Mouse (Mus musculus): Measurements from ENCODE around the gene Cacnb1.

The Cacnb1 gene

GRCm38 (mm10) chr11:98022555-98023371, at the start of gene Cacnb1:
Gene Cacnb1, minus strand, starts transcription at chr11:98023034.
- CTCF ChIA-PET, result interaction anchor here (0.5 to 1.4 kb wide), 4 partner anchors 12 to 224 kb away, joined by 4 to 5 read pairs (median 4); partner anchors contain the start of gene Lasp1

DNA sequence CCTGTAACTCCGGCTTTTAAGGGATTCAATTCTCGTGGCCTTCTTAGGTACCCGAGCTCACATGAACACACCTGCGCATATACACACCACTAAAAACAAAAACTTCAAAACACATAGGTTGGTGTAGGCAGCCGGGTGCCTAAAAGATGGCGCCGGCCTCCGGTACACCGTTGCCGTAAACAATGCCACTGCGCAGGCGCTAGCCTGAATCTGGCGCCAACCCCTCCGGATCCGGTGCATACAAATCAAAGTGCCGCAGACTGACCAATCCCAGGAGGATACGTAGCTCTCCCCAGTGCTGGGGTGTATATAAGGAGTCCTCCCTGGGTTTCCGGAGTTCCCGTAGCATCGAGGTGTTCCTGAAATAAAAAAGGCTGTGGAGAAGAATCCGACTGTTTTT, 44.4 kb upstream of the Cacnb1 start:
- CTCF ChIA-PET, result no interaction called here

DNA sequence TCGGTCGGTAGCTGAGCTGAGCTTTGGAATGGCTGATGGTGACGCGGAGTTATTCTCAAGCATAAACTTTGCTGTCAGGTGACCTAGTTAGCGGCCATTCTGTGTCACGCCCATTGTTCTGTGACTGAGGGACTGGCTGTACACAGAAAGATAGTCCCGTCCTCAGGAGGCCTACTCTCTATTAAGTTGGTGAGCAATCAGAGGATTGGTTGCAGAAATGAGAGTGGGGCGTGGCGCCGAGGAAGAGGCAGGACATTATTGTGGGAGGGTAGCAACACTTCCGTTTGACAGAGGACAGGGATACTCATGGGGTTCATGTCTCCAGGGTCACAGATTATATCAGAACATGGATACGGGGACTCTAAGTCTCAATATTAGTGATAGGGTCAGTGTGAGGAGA, 43.4 kb upstream of the Cacnb1 start:
- CTCF ChIA-PET, result no interaction called here

DNA sequence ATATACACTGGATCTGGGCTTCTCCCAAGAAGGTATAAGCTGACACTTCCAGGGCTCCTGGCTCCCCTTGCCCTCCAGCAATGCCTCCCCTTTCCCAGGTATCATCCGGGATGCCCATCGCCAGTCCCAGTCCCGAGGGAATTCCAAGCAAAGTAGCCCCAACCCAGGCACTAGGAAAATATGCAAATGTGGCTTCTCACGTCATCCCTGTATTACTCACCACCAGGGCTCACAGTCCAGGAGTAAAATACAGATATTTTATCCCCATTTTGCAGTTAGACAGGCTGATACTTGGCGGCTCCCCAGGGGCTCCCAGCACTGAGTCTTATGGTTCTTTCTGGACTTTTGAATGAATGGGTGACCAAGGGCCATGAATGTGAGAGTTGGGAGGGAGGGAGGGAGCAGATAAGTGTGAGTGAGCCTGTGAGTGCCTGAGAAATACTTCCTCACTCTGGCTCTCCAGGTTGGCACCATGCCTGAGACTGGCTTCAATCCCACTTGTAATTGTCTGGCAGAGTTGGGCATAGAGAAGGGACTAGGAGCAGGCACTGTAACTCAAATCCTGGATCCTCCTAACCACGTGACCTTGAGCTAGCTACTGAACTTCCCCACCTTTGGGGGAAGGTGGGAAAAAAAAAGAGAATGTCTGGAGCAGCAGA, 39.2 kb upstream of the Cacnb1 start:
- CTCF ChIA-PET, result no interaction called here

DNA sequence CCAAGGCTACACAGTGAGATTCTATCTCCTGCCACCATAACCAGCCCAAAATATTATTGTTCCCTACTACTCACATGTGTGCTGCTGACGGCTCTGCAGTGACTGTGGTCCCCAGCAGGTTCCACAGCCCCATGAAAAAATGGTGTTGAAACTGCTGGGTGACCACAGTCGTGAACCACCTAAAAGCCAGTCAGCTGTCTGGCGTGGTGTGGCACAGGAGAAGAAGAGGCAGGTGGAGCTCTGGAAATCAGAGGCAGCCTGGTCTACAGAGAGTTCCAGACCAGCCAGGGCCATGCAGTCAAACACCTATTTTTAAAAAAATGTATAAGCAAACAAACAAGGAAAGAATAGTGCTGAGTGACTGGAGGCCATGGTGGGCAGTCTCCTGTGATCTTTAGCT, 38.6 kb upstream of the Cacnb1 start:
- CTCF ChIA-PET, result no interaction called here

DNA sequence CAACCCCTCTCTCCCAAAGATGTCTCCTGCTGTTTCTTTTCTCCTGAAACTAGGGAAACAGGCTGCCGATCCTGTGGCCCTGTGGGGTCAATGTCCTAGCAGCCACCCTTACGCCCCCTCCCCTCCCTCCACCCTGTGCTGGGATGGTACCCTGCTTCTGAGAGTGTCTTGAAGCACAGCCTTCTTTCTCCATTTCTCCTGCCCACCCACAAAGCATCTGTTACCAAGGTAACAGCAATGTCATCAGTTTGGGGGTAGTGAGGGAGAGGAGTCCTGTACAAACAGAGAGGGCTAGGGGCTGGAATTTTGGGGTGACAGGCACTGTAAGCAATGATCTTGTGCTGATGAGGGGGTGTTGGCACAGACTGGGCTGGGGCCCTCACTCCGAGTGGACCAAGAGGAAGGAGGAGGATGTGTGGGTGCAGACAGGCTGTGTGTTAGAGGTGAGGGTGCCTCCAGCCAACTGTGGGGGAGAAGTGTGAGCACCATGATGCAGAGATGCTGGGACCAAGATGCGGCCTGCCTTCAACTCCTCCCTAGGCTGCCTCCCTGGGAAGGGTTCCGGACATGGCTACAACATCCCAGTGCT, 37.4 kb upstream of the Cacnb1 start:
- CTCF ChIA-PET, result no interaction called here

DNA sequence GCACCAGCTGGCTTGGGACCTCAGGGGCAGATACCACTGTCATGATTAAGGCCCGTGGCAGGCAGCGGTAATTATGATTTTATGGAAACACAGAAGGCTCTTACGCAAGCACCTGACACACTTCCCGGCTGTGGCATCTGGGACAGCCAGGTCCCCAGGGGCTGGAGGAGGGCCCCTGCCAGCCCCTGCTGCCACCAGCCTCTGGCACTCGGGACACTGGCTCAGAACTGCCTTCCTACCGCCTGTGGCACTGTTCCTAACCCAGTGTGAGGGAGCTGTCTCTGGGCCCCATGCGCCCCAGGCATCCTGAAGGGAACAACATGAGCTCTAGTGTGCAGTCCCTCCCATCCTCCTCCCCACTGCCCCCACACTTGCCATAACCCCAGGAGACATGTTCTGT, 36.8 kb upstream of the Cacnb1 start:
- CTCF ChIA-PET, result no interaction called here

DNA sequence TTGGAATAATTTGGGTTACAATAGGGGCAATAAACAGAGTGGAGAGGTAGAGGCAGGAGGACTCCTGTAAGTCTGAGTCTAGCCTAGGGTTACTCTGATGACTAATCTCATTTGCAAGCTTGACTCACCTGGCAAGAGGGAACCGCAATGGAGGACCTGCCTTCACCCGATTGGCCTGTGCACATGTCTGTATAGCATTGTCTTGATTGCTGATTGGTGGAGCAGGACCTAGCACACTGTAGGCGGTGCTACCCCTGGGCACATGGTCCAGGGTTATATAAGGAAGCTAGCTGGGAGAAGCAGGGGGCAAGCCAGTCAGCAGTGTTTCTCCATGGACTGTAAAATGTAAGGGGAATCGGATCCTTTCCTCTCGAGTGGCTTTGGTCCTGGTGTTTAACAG, 35.2 kb upstream of the Cacnb1 start:
- CTCF ChIA-PET, result no interaction called here

DNA sequence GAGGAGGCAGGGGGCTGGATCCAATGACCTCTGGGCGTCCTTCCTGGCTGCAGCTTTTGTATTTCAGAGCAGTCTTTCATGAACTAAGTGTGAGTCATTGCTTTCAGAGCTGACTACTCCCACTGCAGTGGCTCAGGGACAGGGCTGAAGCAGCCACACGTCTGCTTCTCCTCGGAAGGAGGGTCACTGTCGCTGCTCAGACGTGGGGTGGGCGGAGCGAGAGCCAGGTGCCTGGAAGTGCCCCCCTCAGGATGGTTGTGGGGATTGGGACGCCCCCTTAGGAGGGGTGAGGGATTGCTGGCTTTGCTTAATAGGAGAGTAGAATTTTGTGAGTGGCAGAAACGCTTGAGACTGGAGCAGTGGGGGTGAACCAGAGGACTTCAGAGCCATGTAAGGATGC, 34.6 kb upstream of the Cacnb1 start:
- CTCF ChIA-PET, result no interaction called here

DNA sequence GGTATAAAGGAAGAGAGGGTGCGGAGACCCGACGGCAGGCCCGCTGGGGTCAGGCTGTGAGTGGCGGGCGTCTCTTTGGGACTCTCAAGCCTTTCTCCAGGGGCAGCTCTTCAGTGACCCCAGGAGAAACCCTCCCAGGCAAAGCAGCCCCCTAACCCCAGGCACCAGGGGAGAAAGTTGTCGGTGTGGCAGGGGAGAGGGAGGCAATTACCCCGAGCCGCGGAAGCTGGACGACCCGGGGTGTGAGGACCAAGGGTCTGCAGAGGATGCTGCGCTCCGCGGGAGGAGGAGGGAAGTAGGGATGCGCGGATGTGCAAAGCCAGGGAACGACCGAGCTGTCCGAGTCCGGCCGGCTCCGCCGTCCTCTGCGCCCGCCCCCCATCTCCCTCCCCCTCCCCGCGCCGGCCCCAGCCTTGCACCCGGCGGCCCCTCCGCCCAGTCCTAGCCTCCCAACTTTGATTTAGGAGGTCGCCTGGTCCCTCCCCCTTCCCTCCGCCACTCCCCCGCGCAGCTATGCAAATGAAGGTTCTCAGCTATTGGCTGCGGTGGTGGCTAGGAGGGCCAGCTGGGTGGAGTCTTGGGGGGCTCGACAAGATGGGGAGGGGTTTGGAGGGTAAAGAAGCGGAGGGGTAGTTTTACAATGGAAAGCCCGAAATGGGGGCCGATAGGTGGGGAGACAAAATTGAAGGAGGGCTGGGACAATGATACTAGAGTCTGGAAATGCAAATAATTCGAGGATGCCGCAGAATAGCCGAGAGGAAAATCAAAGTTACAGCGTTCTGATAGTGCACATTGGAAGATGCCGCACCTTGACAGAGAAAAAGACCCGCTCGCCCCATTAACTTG, 30.4 kb upstream of the Cacnb1 start, which contains the start of gene Stac2:
Gene Stac2, minus strand, starts transcription at position 474 of the 846 bp plus-strand sequence.
- CTCF ChIA-PET, result interaction anchor here (0.6 to 1.5 kb wide), 3 partner anchors 22 to 83 kb away, joined by 3 to 4 read pairs (median 3); no protein-coding TSS in a partner anchor

DNA sequence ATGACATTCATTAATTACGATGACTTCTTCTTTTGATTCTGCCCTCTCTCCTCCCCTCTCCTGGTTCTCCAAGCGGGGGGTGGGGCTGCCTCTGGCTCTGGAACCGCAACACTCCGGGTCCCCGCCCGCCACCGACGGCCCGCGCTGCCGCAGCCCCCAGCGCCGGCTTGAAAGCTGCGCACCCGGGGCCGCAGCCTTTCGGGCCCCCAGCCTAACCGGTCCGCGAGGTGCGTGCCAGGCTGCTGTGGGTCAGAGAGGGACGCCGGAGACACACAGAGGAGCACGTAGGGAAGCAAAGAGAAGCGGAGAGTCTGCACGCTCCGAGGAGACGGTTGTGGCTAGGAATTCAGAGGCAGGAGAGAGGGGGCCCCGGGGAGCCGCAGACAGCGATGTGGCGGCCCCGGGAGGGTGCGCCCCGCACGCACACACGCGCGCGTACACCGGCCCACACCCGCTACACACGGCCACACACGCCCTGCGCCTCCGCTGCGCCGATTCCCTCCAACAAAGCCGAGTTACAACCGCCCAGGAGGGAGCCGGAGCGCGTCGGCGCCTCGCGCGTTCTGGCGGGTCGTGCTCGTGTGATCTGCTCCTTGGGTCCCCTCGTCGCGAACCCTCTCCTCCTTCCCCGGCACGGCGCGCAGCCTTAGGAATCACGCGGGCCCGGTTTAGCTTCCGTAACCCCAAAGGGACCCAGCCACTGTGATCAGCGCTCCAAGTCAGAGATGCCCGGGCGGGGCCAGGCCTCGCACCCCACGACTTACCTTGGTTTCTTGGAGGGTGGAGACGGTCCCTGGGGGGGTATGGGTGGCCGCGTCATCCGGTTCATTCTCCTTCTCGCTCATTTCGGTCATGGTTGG, 29.5 kb upstream of the Cacnb1 start:
- CTCF ChIA-PET, result interaction anchor here (1.5 kb wide), 1 partner anchor 23 kb away, joined by 3 read pairs; no protein-coding TSS in a partner anchor

GRCm38 (mm10) chr11:98051611-98052128, 28.8 kb upstream of the Cacnb1 start:
- CTCF ChIA-PET, result interaction anchor here (0.6 to 1.5 kb wide), 2 partner anchors 22 to 24 kb away, joined by 3 to 4 read pairs; no protein-coding TSS in a partner anchor

- CTCF ChIA-PET, result interaction anchor here (0.6 kb wide), 1 partner anchor 59 kb away, joined by 5 read pairs; no protein-coding TSS in a partner anchor
Measured at GRCm38 (mm10) chr11:98050940-98051339, 28.1 kb upstream of the Cacnb1 start.

DNA sequence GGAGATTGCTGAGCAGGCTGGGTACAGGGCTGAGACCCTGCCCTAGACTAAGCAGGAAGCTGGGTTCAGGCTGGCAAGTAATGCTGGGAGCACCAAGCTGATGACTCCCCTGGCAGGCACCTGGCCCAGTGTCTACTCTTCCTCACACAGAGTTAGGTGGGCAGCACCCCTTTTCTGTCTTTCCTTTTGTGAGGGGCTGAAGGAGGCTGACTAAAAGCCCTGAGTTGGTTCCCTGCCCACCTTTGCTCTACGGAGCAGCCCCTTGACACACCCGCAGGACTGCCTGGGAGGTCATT, 27.6 kb upstream of the Cacnb1 start:
- CTCF ChIA-PET, result interaction anchor here (1.2 kb wide), 1 partner anchor 28 kb away, joined by 4 read pairs; no protein-coding TSS in a partner anchor

- CTCF ChIA-PET, result interaction anchor here (1.2 kb wide), 1 partner anchor 28 kb away, joined by 4 read pairs; no protein-coding TSS in a partner anchor
Measured at GRCm38 (mm10) chr11:98049672-98050519, 27.1 kb upstream of the Cacnb1 start.

GRCm38 (mm10) chr11:98047745-98048144, 24.9 kb upstream of the Cacnb1 start:
- CTCF ChIA-PET, result interaction anchor here (0.6 kb wide), 1 partner anchor 170 kb away, joined by 5 read pairs; no protein-coding TSS in a partner anchor

DNA sequence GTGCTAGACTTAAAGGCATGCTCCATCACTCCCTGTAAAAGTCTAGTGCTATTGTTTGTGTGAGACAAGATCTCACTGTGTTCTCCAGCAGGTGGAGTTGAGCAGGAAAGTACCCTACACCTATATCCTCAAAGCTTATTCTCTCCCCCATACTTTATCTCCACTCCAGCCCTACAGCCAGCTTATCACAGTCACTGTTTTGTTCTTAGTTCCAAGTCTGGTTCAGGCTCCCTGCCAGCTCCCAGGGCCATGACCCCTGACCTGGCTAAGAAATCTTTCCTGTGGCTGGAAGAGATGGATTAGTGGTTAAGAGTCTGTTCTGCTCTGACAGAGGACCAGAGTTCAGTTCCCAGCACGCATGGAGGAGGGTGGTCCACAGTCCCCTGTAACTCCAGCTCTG, 23.6 kb upstream of the Cacnb1 start:
- CTCF ChIA-PET, result no interaction called here

DNA sequence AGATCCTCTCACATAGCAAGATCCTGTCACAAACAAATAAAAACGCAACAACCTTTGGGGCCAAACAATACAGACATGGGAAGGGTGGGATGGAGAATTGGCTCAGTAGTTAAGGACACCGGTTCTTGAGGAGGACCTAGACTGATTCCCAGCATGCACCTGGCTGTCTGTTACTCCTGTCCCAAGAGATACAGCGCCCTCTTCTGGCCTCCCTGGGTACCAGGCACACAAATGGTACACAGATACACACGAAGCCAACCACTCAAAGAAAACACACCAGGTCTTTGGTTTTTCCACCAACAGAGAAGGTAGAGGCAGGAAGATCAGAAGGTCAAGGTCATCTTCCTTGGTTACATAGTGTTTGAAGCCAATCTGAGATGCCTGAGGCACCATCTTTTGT, 22.8 kb upstream of the Cacnb1 start:
- CTCF ChIA-PET, result no interaction called here

DNA sequence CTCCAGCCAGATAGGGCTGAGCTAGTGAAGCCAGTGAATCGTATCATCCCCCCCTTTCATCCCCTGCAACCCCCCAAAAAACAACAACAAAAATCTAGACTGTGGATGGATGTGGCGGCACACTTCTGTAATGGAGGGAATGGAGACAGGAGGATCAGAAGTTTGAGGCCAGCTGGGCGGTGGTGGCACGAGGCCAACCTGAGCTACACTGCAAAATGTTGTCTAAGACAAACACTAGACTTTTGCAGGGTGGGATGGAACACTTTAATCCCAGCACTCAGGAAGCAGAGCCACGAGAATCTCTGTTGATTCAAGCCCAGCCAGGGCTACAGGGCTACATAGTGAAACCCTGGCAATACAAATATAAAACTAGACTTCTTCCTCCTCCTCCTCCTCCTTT, 21.2 kb upstream of the Cacnb1 start:
- CTCF ChIA-PET, result no interaction called here
